Mouse (Mus musculus): ENCODE measurements at regions not wholly inside any gene's neighbourhood (a gene's known extent, or its start where the extent isn't known, plus 50 kb on each side); places are given as distances from the start of the nearest gene placed in this dataset.

DNA sequence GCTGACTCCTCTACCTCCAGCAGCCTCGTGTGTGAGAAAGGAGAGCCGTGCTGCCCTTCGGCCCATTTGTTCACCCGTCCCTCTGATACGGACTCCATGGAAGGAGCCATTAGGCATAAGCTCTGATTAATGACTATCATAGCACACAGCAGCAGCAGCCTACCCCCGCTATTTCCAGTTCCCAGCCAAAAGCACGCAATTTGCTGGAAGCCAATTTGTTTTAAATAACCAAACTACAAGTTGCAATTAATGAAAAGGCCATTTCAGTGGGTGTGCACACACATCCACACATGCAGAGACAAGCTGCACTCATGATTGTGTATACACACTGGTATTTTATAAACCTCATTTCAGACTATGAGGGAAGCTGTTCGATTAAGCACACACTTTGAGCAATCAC is 387.8 kb upstream of the Cdh4 start:
- Histone ChIP-seq H3K27ac (replicated peaks; ENCODE audit: low read depth, low read length) (no peak overlapping the region), H3K4me1 (ENCODE audit: control insufficient read depth, insufficient read depth, low read length) (no peaks in the 10 kb centered on the region), H3K4me2 (replicated peaks; ENCODE audit: low read depth, low read length, severe bottlenecking) (no peak overlapping the region), H3K4me3 (replicated peaks; ENCODE audit: low read length) (no peak overlapping the region), H3K9me3 (ENCODE audit: control insufficient read depth, low read length) (no peaks in the 10 kb centered on the region), H3K36me3 (ENCODE audit: control insufficient read depth, insufficient read depth, low read length) (no peaks in the 10 kb centered on the region), H3K27me3 (ENCODE audit: control insufficient read depth, insufficient read depth, low read length) (no peaks in the 10 kb centered on the region), H3K9ac (ENCODE audit: low read depth, low read length, severe bottlenecking) (no peak overlapping the region)
- WGBS, result 67% methylated on average over 8 of the region's 8 CpGs
- DNase-seq (ENCODE audit: low spot score) (no peak), ATAC-seq (ENCODE audit: low FRiP score, low read depth) (no peak)
- no peak for TF ChIP-seq POLR2A (IDR thresholded peaks at IDR 0.05; ENCODE audit: borderline replicate concordance, extremely low read depth, insufficient read depth, insufficient read length)

DNA sequence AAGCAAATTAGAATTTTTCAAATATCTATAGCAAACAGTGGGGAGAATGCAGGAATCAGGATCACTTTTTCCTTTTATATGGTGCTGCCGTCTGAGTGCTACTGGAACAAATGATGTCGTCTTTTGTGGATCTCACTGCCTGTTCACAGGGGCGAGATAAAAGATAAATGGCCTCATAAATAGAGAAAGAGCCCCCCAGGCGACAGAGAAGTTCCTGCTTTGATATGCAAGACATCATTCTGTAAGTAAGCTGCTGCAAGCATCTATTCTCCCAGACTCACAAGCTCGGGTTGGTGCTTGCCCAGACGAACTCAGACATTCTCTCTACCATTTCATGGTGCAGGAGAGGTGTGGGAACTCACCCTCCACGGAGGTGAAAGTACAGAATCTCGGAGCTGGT is 377.6 kb upstream of the Cdh4 start:
- no peak for ATAC-seq (ENCODE audit: low FRiP score, low read depth)
- Histone ChIP-seq H3K9ac (ENCODE audit: low read depth, low read length, severe bottlenecking) (no peak overlapping the region), H3K27me3 (ENCODE audit: control insufficient read depth, insufficient read depth, low read length) (no peaks in the 10 kb centered on the region), H3K9me3 (ENCODE audit: control insufficient read depth, low read length) (no peaks in the 10 kb centered on the region), H3K36me3 (ENCODE audit: control insufficient read depth, insufficient read depth, low read length) (no peaks in the 10 kb centered on the region), H3K4me2 (replicated peaks; ENCODE audit: low read depth, low read length, severe bottlenecking) (no peak overlapping the region), H3K4me3 (replicated peaks; ENCODE audit: low read length) (no peak overlapping the region), H3K4me1 (ENCODE audit: control insufficient read depth, insufficient read depth, low read length) (no peaks in the 10 kb centered on the region), H3K27ac (replicated peaks; ENCODE audit: low read depth, low read length) (no peak overlapping the region)
- WGBS, result 35% methylated on average over 8 of the region's 8 CpGs
- peak; percentile 24 for DNase-seq (ENCODE audit: low spot score)
- no peak for TF ChIP-seq POLR2A (IDR thresholded peaks at IDR 0.05; ENCODE audit: borderline replicate concordance, extremely low read depth, insufficient read depth, insufficient read length)

DNA sequence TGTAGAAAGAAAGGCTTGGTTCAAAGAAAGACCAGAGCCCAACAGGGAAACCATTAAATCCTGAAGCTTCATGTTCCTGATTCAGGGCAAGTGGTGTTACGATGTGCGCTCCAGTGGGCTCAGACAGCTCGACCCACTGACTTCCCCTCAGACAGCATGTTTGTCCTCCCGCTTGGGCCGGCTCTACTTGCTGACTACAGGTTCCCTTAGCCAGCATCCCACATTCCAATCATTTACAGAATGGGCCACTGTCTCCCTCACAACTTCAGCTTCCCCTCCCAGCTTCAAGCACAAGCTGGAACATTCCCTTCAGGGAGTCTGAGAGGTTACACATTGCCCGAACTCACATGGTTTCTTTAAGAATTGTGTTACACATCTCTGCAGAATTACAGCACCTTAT is 372.7 kb upstream of the Cdh4 start:
- WGBS, result 64% methylated on average over 6 of the region's 6 CpGs
- DNase-seq (ENCODE audit: low spot score) (no peak), ATAC-seq (ENCODE audit: low FRiP score, low read depth) (no peak)
- Histone ChIP-seq H3K9ac (ENCODE audit: low read depth, low read length, severe bottlenecking) (no peak overlapping the region), H3K4me1 (ENCODE audit: control insufficient read depth, insufficient read depth, low read length) (no peaks in the 10 kb centered on the region), H3K9me3 (ENCODE audit: control insufficient read depth, low read length) (no peaks in the 10 kb centered on the region), H3K4me2 (replicated peaks; ENCODE audit: low read depth, low read length, severe bottlenecking) (no peak overlapping the region), H3K27me3 (ENCODE audit: control insufficient read depth, insufficient read depth, low read length) (no peaks in the 10 kb centered on the region), H3K4me3 (replicated peaks; ENCODE audit: low read length) (no peak overlapping the region), H3K27ac (replicated peaks; ENCODE audit: low read depth, low read length) (no peak overlapping the region), H3K36me3 (ENCODE audit: control insufficient read depth, insufficient read depth, low read length) (no peaks in the 10 kb centered on the region)
- no peak for TF ChIP-seq POLR2A (IDR thresholded peaks at IDR 0.05; ENCODE audit: borderline replicate concordance, extremely low read depth, insufficient read depth, insufficient read length)

DNA sequence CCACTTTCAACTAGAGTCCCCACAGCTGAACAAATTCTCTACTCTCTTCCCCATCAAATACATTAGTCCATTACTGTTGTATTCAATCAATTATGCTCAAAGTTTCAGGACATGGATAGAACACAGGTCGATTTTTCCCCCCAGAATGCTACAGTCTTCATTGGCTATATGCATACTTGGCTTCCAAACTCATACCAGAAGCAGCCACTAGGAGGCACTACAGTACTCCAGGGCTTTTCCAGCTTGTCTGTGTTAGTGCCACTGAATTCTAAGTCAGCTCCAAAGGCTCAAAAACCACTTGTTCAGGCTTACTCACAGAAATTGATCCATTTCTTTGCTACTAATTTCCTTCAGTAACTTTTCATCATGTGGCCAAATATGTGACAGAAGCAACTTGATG is 371.9 kb upstream of the Cdh4 start:
- DNase-seq (ENCODE audit: low spot score) (no peak), ATAC-seq (ENCODE audit: low FRiP score, low read depth) (no peak)
- no peak for TF ChIP-seq POLR2A (IDR thresholded peaks at IDR 0.05; ENCODE audit: borderline replicate concordance, extremely low read depth, insufficient read depth, insufficient read length)
- no peak overlapping the region for H3K9ac ChIP-seq (ENCODE audit: low read depth, low read length, severe bottlenecking)
- no peaks in the 10 kb centered on the region for H3K27me3 ChIP-seq (ENCODE audit: control insufficient read depth, insufficient read depth, low read length)
- H3K4me2 ChIP-seq (replicated peaks; ENCODE audit: low read depth, low read length, severe bottlenecking), result no peak overlapping the region
- no peak overlapping the region for H3K4me3 ChIP-seq (replicated peaks; ENCODE audit: low read length)
- no peaks in the 10 kb centered on the region for H3K9me3 ChIP-seq (ENCODE audit: control insufficient read depth, low read length)
- WGBS, result 38% methylated on average over 1 of the region's 1 CpGs
- no peaks in the 10 kb centered on the region for H3K4me1 ChIP-seq (ENCODE audit: control insufficient read depth, insufficient read depth, low read length)
- no peaks in the 10 kb centered on the region for H3K36me3 ChIP-seq (ENCODE audit: control insufficient read depth, insufficient read depth, low read length)
- no peak overlapping the region for H3K27ac ChIP-seq (replicated peaks; ENCODE audit: low read depth, low read length)

DNA sequence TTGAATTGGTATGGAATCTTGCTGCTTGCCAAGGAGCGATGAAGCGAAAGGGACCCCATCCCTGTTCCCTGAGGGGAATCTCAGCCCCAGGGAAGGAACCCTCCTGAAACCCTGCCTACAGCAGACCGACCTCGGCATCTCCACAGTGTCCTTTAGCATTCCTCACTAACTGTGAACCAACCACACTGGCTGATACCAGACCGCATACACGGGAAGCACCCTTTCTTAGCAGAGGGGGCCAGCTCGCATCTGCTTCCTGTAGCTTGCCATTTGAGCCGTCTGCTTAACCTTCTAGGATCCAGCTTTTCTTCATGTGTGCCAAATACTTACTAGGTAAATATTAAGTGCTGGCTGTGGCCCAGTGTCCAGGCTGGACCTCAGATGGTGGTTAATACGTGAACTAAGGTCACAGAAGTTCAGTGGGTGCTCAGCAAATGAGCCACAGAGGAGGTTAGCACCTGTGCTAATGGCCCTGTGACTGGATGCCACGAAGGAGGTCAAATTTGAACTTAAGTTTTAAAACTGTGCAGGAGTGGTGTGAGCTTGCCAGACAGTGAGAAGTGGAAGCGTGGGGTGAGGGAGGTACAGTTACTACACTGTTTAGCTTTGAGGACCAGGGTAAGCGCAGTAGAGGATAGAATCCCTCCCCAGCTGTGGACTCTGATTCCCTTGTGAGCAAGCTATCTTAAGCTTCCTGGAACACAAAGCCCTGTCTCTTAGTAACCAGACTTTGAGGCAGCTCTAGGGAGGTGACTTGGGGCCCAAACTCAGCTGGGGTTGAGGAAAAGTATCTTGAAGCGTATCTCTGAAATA is 361.6 kb upstream of the Cdh4 start:
- DNase-seq (ENCODE audit: low spot score), result no peak
- TF ChIP-seq POLR2A (IDR thresholded peaks at IDR 0.05; ENCODE audit: borderline replicate concordance, extremely low read depth, insufficient read depth, insufficient read length), result no peak
- Histone ChIP-seq H3K36me3 (ENCODE audit: control insufficient read depth, insufficient read depth, low read length) (no peaks in the 10 kb centered on the region), H3K9ac (ENCODE audit: low read depth, low read length, severe bottlenecking) (no peak overlapping the region), H3K27me3 (ENCODE audit: control insufficient read depth, insufficient read depth, low read length) (no peaks in the 10 kb centered on the region), H3K4me2 (replicated peaks; ENCODE audit: low read depth, low read length, severe bottlenecking) (no peak overlapping the region), H3K9me3 (ENCODE audit: control insufficient read depth, low read length) (no peaks in the 10 kb centered on the region), H3K4me3 (replicated peaks; ENCODE audit: low read length) (no peak overlapping the region), H3K27ac (replicated peaks; ENCODE audit: low read depth, low read length) (no peak overlapping the region), H3K4me1 (ENCODE audit: control insufficient read depth, insufficient read depth, low read length) (peaks cover 23% of the 10 kb centered on the region)
- ATAC-seq (ENCODE audit: low FRiP score, low read depth), result no peak
- 66% methylated on average over 13 of the region's 13 CpGs for WGBS

Measured in limb, embryonic 14.5 days (tissue).